ENCODE assay signal across 7 mouse cellular contexts in genomic region chr15:100495102-100495501, GRCm38 (mm10). TPM values are rescaled to one million over a fixed set of nuclear protein-coding genes. Genes with fewer than 3 reads are reported as not detected.
DNase-seq lines count a peak whose midpoint lies in the region; ATAC-seq and TF ChIP-seq lines count a peak whose summit lies in the region.

Csrnp2 (minus strand) TSS chr15:100495488.

- peak within 1 kb of the TSS; percentile 76 for H3K4me3 ChIP-seq in intestine, postnatal 0 days (ENCODE audit: low read depth, low read length)
- H3K4me3 ChIP-seq in midbrain, embryonic 12.5 days: peak within 1 kb of the TSS; percentile 86
- peak within 1 kb of the TSS; percentile 96 for H3K4me3 ChIP-seq in small intestine, adult 2 months (ENCODE audit: low read depth, low read length)

- intact Hi-C loops in left cerebral cortex, postnatal 4 days (cut with DNase I): no loop called here

- WGBS in intestine, postnatal 0 days: under 1% methylated on average over 40 of the region's 40 CpGs
- WGBS in midbrain, embryonic 12.5 days: under 1% methylated on average over 40 of the region's 40 CpGs
- WGBS in small intestine, adult 2 months: under 1% methylated on average over 40 of the region's 40 CpGs

- TF ChIP-seq CTCF in intestine, postnatal 0 days (IDR thresholded peaks at IDR 0.05; ENCODE audit: low read depth): peak; percentile 67
- no peak for TF ChIP-seq CTCF in small intestine, adult 2 months (IDR thresholded peaks at IDR 0.05; ENCODE audit: extremely low read depth, insufficient read length, insufficient replicate concordance, low read depth, low read length)

- H3K27me3 ChIP-seq in intestine, postnatal 0 days (replicated peaks; ENCODE audit: control insufficient read depth, insufficient read depth, low read length): no peaks in the 10 kb centered on the region
- no peaks in the 10 kb centered on the region for H3K27me3 ChIP-seq in midbrain, embryonic 12.5 days
- H3K27me3 ChIP-seq in small intestine, adult 2 months (ENCODE audit: control insufficient read depth, insufficient read depth, low read length): no peaks in the 10 kb centered on the region

- peaks cover 7% of the 10 kb centered on the region; the same call in 1 of the 2 replicates for H3K4me1 ChIP-seq in intestine, postnatal 0 days (replicated peaks; ENCODE audit: control insufficient read depth, insufficient read depth, low read length)
- H3K4me1 ChIP-seq in midbrain, embryonic 12.5 days: peaks cover 40% of the 10 kb centered on the region
- peaks cover 8% of the 10 kb centered on the region; the same call in 1 of the 2 replicates for H3K4me1 ChIP-seq in small intestine, adult 2 months (ENCODE audit: control insufficient read depth, insufficient read depth, insufficient read length, low read length)

- peak; percentile 98 for TF ChIP-seq POLR2A in small intestine, adult 2 months (IDR thresholded peaks at IDR 0.05; ENCODE audit: low read depth, low read length)

- H3K27ac ChIP-seq in intestine, postnatal 0 days (ENCODE audit: low read depth, low read length): peak within 1 kb of the TSS; percentile 62; the same call in 1 of the 2 replicates
- H3K27ac ChIP-seq in midbrain, embryonic 12.5 days (replicated peaks): peak within 1 kb of the TSS; percentile 97
- no peak within 1 kb of the TSS for H3K27ac ChIP-seq in small intestine, adult 2 months (ENCODE audit: insufficient read depth, low read depth, low read length)

- peak within 1 kb of the TSS; percentile 74 for H3K9ac ChIP-seq in intestine, postnatal 0 days (ENCODE audit: low read depth, low read length)
- H3K9ac ChIP-seq in midbrain, embryonic 12.5 days (replicated peaks): peak within 1 kb of the TSS; percentile 93

- no peaks in the 10 kb centered on the region for H3K9me3 ChIP-seq in intestine, postnatal 0 days (ENCODE audit: control insufficient read depth)
- no peaks in the 10 kb centered on the region for H3K9me3 ChIP-seq in midbrain, embryonic 12.5 days

- no peaks in the 10 kb centered on the region for H3K36me3 ChIP-seq in intestine, postnatal 0 days (ENCODE audit: control insufficient read depth, insufficient read depth)
- no peaks in the 10 kb centered on the region for H3K36me3 ChIP-seq in midbrain, embryonic 12.5 days
- no peaks in the 10 kb centered on the region for H3K36me3 ChIP-seq in small intestine, adult 2 months (ENCODE audit: control insufficient read depth, insufficient read depth, low read length)

- peak within 1 kb of the TSS; percentile 100 for H3K4me2 ChIP-seq in intestine, postnatal 0 days (replicated peaks; ENCODE audit: low read depth)
- H3K4me2 ChIP-seq in midbrain, embryonic 12.5 days (replicated peaks): peak within 1 kb of the TSS; percentile 87

- peak; percentile 94 for DNase-seq in adrenal gland, adult 2 months
- DNase-seq in embryo, embryonic 11.5 days (ENCODE audit: low read depth, low spot score): peak; percentile 90
- peak; percentile 89 to 93 for DNase-seq in gastrocnemius, postnatal 4 days (ENCODE audit: low spot score in 2 of 2)
- peak; percentile 98 for DNase-seq in left cerebral cortex, postnatal 4 days

- peak; percentile 88 for ATAC-seq in intestine, postnatal 0 days
- peak; percentile 99 for ATAC-seq in midbrain, embryonic 12.5 days (ENCODE audit: low FRiP score, low read depth)

RNA-seq across cellular contexts. Expression of gene Csrnp2, which starts in this region (rescaled TPM):
- total RNA-seq in adrenal gland, adult 2 months (2021): 1 to 10 TPM; 5.6 to 5.8 TPM
- polyA plus RNA-seq in adrenal gland, adult 2 months (2012; rRNA removed): 4.2 and 4.3 TPM in 2 replicates
- 1 to 10 TPM; 5.7 to 5.9 TPM for total RNA-seq in gastrocnemius, postnatal 4 days (2021)
- polyA plus RNA-seq in intestine, postnatal 0 days (2015; fragmentation: Nextera tagmentation; extraction: Ambion mirVana): 3.1 and 3.3 TPM in 2 replicates
- 10 to 100 TPM; 53.1 to 54.0 TPM for total RNA-seq in left cerebral cortex, postnatal 4 days (2021)
- polyA plus RNA-seq in midbrain, embryonic 12.5 days (2016; fragmentation: Nextera tagmentation; extraction: Ambion mirVana): 37.1 and 41.9 TPM in 2 replicates
- polyA plus RNA-seq in small intestine, adult 2 months (2012; rRNA removed): 0.62 and 0.96 TPM in 2 replicates

Comparison
In these comparisons a context has a peak if more than half of its experiments do, and no peak if none do; other contexts are left out.
1. RNA of gene Csrnp2 (total RNA-seq): 53.1 to 54.0 TPM in left cerebral cortex, postnatal 4 days; 5.7 to 5.9 TPM in gastrocnemius, postnatal 4 days and 5.6 to 5.8 TPM in adrenal gland, adult 2 months; every median in the first group is over 4 times any median in the second.
2. Peak in every context shown above with its lines, with median percentiles within 50 percentile points of each other: DNase-seq and H3K4me3 ChIP-seq.